Mouse (Mus musculus): ENCODE results near the gene Lmtk3. TPM values are rescaled to one million over a fixed set of nuclear protein-coding genes. Genes with fewer than 3 reads are reported as not detected.

Gene Lmtk3
- total RNA-seq, 2 experiments from 2014 or later, result not detected

GRCm38 (mm10) chr7:45784524-45785372 is 1.2 kb downstream of the Lmtk3 start, which contains the start of gene Sult2b1:
Gene Sult2b1 (minus strand): TSS chr7:45784669.
- no peak for DNase-seq (ENCODE audit: low spot score)

DNA sequence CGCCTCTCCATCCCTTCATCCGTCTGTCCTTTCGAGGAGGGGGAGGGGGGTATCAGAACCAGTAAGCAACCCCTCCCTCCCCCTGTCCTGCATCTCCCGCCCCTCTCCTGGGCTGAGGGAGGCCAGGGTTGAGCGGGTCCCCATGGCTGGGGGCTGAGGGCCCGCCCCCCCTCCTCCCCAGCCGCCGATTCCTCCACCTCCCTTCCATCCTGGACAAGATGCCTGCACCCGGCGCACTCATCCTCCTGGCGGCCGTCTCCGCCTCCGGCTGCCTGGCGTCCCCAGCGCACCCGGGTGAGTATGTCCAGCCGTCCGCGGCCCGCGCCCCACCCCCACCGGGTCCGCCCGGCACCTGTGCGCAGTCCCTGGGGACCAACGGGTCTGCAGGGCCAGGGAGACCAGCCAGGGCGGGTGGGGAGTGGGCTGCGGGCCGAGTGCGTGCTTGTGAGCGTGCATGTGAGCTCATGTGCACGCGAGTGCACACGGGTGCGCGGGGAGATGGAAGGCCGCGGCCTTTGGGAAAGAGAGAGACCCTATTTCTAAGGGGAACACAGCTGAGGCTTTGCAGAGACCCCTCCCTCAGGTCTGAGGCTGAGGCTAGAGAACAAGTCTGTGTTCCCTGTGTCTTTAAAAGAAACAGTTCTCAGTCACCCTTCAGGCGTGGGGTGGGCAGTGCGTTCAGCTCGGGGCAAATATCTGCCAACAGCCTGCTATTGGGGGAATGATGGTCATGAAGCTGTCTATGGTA is 2.0 kb downstream of the Lmtk3 start:
- DNase-seq (ENCODE audit: low spot score), result no peak

DNA sequence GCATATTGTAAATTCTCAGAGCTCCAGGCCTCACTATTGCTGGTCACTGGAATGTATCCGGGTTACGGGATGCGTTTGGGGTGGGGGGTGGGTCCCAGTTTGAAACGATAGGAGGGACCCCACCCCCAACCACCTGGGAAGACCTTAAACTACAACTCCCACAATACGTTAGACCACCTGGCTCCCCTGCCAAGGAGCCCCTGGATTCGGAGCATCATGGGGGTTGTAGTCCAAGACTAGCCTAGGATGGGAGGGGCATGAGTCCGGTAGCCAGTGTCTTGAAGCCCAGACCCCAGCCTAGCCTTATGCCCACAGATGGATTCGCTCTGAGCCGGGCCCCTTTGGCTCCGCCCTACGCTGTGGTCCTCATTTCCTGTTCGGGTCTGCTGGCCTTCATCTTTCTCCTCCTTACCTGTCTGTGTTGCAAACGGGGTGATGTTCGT is 2.6 kb downstream of the Lmtk3 start:
- no peak for DNase-seq (ENCODE audit: low spot score)

DNA sequence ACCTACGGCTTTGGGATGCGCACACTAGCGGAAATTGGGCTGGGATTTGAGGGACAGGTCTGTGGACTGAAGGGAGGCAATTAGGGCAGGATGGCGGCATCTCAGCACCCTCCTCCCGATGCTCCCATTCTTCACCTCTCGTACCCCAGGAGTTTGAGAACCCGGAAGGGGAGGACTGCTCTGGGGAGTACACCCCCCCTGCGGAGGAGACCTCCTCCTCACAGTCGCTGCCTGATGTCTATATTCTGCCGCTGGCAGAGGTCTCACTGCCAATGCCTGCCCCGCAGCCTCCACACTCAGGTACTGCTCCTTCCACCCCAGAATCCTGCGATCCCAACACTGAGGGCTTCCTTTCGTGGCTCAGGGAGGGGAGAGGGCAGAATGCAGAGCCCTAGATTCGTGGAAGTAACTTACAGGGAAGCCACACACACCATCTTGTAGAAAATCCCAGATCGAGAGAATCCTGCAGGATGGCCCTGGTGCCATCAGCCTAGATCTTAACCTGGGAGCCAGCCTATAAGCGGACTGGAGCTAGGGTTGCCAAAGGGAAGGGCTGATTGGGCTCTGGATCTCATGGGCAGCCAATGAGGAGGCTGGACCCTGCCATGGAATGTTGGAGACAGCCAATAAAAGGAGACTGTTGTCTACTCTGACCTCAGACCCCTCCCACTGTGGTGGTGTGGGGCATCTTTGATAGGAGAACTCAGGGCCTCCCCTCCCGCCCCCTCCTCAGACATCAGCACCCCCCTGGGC is 3.3 kb downstream of the Lmtk3 start:
- no peak for DNase-seq (ENCODE audit: low spot score)

DNA sequence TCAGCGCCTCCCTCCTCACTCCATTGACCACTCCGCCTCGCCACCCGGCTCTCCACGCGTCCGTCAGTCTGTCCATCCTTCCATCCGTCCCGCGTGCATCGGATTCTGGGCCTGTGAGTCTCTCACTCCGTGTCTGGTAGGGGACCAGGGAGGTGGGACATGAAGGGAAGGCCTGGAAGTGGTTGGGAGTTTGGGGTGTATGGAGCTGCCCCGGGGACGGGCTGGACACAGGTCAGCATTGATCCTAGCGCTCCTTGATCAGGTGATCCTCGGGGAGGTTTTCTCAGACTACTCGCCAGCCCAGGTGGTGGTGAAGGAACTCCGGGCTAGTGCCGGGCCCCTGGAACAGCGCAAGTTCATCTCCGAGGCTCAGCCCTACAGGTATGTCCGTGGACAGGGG is 4.1 kb downstream of the Lmtk3 start:
- no peak for DNase-seq (ENCODE audit: low spot score)

DNA sequence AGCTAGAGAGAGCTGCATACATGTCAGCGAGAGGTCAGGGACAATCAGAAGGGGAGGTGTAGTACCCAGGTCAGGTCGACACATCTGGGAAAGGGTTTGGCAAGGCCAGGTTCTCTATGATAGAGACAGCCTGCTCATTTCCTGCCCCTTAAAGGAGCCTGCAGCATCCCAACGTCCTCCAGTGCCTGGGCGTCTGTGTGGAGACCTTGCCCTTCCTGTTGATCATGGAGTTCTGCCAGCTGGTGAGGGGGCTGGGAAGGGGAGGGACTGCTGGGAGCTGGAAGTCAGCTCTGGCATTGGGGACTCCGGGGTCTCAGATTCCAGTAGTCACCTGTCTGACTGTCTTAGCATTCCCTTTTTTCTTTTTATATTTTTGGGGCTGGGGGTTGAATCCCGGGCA is 7.2 kb downstream of the Lmtk3 start:
- DNase-seq (ENCODE audit: low spot score), result no peak

GRCm38 (mm10) chr7:45791756-45792490 is 8.4 kb downstream of the Lmtk3 start:
- DNase-seq (ENCODE audit: low spot score), result no peak

GRCm38 (mm10) chr7:45793240-45793639 is 9.7 kb downstream of the Lmtk3 start:
- DNase-seq (ENCODE audit: low spot score), result no peak

DNA sequence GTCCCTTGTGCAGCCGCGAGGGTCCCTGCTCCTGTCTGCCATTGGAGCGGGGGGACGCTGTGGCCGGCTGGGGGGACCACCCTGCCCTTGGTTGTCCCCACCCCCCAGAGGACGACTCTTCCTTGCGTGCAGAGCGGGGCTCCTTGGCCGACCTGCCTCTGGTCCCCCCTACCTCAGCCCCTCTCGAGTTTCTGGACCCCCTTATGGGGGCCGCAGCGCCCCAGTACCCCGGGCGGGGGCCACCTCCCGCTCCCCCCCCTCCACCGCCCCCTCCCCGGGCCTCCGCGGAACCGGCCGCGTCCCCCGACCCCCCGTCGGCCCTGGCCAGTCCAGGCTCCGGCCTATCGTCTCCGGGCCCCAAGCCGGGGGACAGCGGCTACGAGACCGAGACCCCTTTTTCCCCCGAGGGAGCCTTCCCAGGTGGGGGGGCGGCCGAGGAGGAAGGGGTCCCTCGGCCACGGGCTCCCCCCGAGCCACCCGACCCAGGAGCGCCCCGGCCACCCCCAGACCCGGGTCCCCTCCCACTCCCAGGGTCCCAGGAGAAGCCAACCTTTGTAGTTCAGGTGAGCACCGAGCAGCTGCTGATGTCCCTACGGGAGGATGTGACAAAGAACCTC is 10.5 kb downstream of the Lmtk3 start:
- DNase-seq (ENCODE audit: low spot score), result no peak

DNA sequence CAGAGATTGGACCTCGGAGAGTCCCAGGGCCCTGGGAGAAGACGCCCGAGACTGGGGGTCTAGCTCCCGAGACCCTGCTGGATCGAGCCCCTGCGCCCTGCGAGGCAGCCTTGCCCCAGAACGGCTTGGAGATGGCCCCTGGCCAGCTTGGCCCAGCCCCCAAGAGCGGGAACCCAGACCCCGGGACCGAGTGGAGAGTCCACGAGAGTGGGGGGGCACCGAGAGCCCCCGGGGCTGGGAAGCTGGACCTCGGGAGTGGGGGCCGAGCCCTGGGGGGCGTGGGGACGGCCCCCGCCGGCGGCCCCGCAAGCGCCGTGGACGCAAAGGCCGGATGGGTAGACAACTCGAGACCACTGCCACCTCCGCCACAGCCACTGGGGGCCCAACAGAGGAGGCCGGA is 11.4 kb downstream of the Lmtk3 start:
- no peak for DNase-seq (ENCODE audit: low spot score)

DNA sequence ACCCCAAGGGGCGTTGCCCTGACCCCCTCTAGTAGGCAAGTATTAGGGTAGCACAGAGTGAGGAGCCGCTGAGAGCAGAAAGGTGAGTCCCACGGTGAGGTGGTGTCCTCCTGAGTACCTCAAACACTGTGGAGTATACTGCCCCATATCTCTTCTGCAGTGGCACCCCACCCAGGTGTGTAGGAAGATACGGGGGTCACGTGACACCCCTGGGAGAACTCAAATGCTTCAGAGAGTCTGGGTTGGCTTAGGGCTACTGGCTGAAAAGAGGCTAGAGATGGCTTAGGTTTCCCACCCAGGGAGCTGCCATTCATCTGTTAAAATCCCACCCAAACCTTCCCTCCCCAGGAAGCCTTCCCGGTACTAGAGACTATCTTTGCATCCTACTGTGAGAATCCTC is 13.4 kb downstream of the Lmtk3 start:
- DNase-seq (ENCODE audit: low spot score), result no peak

GRCm38 (mm10) chr7:45797661-45798510 is 14.3 kb downstream of the Lmtk3 start:
- no peak for DNase-seq (ENCODE audit: low spot score)

DNA sequence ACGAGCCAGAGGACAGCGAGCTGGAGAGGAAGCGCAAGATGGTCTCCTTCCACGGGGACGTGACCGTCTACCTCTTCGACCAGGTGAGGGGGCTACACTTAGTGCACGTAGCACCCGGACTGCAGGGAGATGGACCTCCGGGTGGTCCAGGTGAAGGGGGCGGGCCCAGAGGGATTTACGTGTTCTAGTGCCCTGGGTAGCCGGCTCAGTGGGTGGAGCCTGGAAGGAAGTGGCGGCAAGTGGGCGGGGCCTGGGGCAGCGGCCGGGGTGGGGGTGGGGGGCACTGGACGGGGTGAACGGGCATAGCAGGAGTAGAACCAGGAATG is 14.9 kb downstream of the Lmtk3 start:
- no peak for DNase-seq (ENCODE audit: low spot score)

- DNase-seq (ENCODE audit: low spot score), result no peak
Observed at GRCm38 (mm10) chr7:45798931-45799330, 15.4 kb downstream of the Lmtk3 start.

DNA sequence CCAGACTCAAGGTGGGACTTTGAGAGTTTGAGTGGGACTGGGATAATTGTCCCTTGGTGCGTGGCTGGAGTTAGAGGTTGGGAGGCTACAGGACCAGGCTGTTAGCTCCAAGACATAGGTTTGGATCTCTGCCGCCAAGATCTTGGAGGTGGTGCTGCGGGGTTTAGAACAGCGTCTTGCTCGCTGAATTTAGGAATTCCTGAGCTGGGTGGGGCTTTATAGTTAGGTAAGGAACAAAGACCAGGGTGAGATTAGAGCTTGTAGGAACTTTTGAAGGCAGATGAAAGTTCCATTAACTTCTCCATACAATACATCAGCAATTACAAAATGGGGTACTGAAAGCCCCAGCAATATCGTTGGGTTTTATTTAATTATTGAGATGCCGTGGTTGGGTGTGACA is 16.5 kb downstream of the Lmtk3 start:
- DNase-seq (ENCODE audit: low spot score), result no peak

DNA sequence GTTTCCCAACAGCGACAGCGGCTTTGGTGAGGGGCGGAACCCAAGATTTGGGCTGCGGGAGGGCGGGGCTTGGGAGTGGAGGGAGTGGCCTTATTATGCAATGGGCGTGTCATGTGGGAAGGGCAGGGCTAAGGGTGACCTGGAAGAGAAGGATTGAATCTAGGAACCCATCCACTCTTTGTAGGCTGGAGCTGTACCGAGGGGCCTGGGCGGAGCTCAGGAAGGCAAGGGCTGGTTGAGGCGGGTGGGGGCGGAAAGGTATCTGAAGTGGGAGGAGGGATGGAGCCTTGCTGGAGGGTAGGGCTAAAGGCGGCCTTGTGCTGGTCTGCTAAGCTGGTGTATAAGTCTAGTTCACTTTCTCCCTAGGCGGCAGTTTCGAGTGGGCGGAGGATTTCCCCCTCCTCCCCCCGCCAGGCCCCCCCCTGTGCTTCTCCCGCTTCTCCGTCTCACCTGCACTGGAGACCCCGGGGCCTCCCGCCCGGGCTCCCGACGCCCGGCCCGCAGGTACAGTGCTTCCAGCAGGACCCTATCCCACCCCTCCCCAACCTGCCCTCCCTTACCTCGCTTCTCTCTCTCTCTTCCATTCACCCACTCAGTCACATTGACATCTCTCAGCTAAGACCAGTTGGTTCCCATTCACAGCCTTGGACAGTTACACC is 17.1 kb downstream of the Lmtk3 start:
- DNase-seq (ENCODE audit: low spot score), result no peak

- peak; percentile 91 for DNase-seq (ENCODE audit: low spot score)
Observed at GRCm38 (mm10) chr7:45801348-45801747, 17.8 kb downstream of the Lmtk3 start.

DNA sequence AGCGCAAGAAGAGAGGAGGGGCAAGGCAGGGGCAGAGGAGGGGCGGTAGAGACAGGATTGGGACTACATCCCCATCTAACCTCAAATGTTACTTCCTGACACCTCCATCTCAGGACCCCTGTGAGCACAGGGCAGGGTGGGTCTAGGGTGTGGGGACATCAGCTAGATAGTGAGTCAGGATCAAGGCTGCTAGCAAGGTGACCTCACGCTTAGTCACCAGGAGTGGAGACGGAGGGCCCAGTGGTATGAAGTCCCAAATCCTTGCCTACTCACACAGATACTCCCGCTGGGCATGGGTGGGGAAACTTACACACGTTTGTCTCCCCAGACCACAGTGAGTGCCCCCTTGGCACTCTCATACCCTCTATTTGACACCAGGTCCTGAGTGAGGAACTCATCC is 19.0 kb downstream of the Lmtk3 start:
- DNase-seq (ENCODE audit: low spot score), result no peak

DNA sequence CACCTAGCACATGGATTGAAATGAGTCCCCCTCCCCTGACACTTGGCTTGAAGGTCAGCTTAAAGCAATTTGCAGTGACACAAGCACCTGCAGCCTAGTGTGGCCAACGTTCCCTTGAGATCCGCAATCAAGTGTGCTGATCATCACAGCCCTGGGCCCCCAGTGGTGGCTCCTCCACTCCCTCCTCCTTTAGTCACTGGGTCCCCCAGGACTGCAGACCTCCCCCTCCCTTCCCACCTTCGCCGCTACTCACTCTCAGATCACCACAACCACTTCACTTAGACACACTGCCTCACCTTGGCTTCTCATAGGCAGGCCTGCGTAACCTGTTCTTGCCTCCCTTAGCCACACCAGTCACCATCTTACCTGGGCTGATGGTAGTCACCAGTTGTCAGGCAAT is 22.4 kb downstream of the Lmtk3 start:
- no peak for DNase-seq (ENCODE audit: low spot score)

DNA sequence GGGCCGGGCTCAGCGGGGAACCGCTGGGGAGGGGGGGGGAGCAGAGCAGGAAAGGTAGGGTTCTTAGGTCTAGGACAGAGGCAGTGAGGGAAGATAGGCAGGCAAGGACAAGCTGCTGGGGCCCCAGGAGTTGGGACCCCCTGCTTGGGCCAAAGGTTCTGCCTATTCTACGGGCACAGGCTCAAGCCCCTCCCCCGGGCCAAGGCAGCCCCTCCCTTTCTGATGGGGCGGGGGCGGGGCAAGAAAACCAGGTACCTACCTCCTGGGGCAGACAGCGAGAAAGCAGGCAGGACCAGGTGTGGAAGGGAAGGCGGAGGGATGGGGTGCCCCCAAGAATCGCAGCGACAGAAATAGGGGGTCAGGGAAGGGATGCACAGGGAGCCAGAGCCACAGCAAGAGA is 24.9 kb downstream of the Lmtk3 start:
- DNase-seq (ENCODE audit: low spot score), result no peak
